Mouse (Mus musculus): ENCODE data around the gene Olfr392.

Olfr392 gene

GRCm38 (mm10) chr11:73816949-73817348 is at the start of gene Olfr392:
TSS of gene Olfr392 (minus strand) at chr11:73817049.
- no peak for DNase-seq (ENCODE audit: low spot score)

- no peak for DNase-seq (ENCODE audit: low spot score)
Observed at GRCm38 (mm10) chr11:73851354-73851753, 34.5 kb upstream of the Olfr392 start, which contains the start of gene Olfr393. TSS of gene Olfr393 (minus strand) at chr11:73851454.

- no peak for DNase-seq (ENCODE audit: low spot score)
Observed at GRCm38 (mm10) chr11:73802952-73803351, 13.9 kb downstream of the Olfr392 start, which contains the start of gene Olfr391-ps. TSS of gene Olfr391-ps (minus strand) at chr11:73803052.

GRCm38 (mm10) chr11:73782664-73783063 is 34.2 kb downstream of the Olfr392 start, which contains the start of gene Olfr390:
TSS of gene Olfr390 (plus strand) at chr11:73782964.
- DNase-seq (ENCODE audit: low spot score), result no peak

- DNase-seq (ENCODE audit: low spot score), result no peak
Observed at GRCm38 (mm10) chr11:73780613-73781012, 36.2 kb downstream of the Olfr392 start, which contains the start of gene Olfr389. TSS of gene Olfr389 (minus strand) at chr11:73780713.

Measured in ovary, adult 18-20 months (tissue).